Mouse (Mus musculus) embryo, embryonic 11 days (tissue): ENCODE data around the gene Dnm3.

Source experiments
- DNase-seq: peaks from one replicate; pipeline ENCODE4 v3.0.0-alpha.2; 2015

Dnm3 gene

GRCm38 (mm10) chr1:162156873-162157272 is 321.0 kb downstream of the Dnm3 start:
- DNase-seq = no peak

DNA sequence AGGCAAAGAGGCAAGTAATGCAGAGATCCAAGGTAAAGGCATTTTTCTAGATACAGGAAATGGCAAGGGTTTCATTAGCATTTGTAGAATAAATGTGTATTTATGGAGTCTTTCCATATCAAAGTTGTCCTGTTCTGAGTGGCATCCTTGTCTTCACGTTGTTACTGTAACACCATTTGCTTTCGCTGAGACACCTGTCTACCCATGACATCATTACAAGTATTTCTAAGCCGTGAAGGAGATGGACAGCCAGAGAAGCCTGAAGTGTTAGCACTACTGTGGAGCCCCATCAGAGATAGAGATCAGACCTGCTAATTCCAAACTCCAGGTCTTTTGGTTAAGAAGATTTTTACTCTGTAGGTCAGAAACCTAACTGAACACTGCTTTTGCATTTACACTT is 322.3 kb downstream of the Dnm3 start:
- DNase-seq = no peak

GRCm38 (mm10) chr1:162153118-162153517 is 324.7 kb downstream of the Dnm3 start:
- no peak for DNase-seq

DNA sequence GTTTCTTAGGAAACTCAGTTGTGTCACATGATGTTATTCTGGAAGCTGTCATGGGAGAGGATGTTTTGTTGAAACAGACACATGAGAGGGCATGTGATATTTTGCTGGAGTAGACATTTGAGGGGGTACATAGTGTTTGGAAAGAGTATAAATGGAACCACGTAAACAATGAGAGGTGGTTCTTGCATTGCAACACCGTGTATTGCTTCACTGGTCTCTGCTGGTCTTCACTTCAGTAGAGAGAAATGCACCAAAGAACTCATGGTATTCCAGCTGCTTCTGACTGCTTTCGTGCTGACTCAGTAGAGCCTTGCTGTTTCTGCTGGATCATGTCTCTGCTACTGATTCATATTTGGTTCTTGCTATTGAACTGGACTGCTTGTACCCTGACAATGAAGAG is 328.1 kb downstream of the Dnm3 start:
- no peak for DNase-seq

DNA sequence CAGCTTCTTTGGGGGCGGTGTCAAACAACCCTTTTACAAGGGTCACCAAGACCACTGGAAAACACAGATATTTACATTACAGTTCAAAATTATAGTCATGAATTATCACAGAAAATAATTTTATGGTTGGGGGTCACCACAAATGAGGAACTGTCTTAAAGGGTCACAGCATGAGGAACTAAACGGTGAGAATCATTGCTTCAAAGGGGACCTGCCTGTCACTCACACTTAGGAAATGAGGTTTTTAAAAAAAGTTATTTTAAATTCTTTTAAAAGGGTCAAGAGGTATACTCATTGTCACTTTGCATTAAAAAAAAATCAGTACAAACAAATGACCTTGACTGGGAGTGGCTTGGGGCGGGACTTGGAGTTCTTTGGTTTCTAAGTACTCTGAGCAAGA is 330.3 kb downstream of the Dnm3 start:
- no peak for DNase-seq

DNA sequence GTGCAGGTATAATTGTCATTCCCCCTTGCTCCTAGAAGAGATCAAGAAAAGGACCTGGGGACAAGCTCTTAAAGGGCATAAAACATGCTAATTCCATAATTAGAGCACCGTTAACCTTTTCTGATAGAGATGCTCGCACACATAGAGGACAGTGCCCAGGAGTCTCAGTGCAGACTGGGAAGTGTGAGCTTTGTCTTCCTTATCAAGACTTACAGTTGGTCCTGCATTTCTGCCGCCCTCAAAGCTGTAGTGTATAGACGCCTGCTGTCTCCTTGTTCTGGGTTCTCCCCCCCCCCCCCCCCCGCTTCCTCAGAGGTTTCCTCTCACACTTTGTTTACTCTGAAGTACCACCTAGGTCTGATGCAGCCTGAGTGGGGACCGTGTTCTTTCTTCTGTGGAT is 332.1 kb downstream of the Dnm3 start:
- DNase-seq = no peak

GRCm38 (mm10) chr1:162144992-162145391 is 332.8 kb downstream of the Dnm3 start:
- no peak for DNase-seq

DNA sequence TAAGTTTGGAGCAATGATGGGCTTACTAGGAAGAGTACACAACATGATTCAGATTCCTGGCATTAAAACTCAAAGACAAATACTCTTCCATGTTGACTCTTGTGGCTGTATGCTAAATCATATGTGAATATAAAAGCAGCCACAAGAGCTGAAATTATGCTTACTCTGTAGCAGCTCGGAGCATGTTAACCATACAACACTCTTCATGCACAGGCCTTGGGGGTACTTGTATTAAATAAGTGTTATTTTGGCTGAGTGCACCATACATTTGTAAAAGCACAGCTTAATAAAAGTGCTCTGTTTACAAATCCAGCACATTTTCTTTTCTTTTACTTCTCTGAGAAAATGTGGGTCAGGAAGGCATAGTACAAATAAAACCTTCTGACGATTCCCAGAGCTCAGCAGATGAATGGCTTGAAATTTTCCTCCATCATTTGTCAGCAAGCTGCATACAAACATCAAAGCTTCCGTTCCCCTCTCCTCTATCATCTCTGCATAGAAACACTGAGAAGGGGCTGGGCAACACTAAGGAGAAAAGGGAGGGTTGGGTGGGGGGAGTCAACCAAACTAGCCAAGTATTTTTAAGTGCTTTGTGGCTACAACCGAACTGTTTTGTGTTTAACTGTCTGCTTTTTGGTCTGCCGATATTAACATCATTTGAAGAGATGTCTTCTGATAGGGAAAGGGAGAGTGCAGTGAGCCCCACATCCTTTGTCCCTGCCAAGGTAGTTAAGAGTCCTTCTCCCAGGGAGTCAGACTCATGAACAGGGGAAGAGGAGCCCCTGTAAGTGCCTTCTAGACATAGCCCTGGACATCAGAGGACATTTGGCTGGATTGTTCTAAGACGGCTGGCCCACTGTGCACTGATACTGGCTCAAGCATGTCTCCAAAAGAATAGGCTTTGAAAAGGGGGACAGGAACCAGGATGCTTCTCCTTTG is 333.6 kb downstream of the Dnm3 start:
- no peak for DNase-seq

DNA sequence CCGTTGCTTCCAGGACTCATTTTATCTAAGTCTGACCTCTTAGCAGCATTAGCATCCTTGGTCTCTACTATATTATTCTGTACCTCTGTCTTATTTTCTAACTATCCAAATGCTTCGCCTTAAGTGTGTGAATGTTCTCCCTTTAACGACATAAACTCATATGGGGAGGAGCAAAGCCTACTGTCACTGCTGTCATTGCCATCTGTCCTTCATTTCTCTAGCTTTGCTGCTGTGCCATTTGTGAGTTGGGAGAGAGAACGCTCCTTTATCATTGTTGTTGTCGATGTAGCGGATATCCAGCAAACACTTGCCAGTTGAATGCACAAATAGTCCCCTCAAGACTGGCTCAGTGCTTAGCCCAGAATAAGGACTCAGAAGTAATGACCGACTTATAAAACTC is 335.5 kb downstream of the Dnm3 start:
- DNase-seq = no peak

DNA sequence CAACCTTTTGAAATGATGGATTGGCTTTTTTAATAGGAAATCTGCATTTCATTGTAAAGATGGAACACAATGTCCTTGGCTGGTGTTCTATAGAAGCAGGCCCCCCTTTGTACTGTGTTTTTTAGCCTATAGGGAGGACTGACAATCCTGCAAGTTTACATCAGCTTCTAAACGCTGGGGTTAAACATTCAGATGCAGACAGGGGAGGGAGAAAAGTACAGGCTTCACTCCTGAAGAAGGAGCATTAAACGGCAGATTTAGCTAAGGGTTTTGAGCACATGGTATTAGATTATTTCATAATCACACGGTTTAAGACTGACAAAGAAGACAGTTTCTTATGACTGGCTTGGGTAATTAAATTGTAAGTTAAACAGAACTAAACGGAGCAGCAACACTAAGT is 341.5 kb downstream of the Dnm3 start:
- DNase-seq = no peak

GRCm38 (mm10) chr1:162135451-162136213 is 342.2 kb downstream of the Dnm3 start:
- DNase-seq = no peak

GRCm38 (mm10) chr1:162134651-162135066 is 343.2 kb downstream of the Dnm3 start:
- peak; percentile 73 for DNase-seq

- no peak for DNase-seq
These were observed 344.8 kb downstream of the Dnm3 start for GRCm38 (mm10) chr1:162132908-162133641.

- DNase-seq = peak; percentile 40
These were observed 350.7 kb downstream of the Dnm3 start for GRCm38 (mm10) chr1:162126856-162127792.

DNA sequence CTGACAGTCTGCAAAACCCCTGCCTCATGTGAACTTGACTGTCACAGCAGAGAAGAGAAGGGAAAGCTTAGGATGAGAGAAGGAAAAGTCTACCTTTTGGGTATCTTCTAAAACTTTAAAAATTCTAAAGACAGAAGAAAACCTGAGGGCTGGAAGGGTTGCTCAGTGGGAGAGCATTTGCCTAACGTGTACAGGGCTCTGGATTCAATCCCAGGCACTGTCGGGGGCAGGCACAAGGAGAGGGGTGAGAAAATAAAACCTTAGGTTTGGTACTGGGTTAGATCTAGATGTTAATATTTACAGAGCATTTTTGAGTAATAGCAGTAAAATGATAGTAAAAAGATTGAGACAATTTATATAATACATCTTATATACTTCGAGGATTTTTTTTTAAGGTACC is 353.4 kb downstream of the Dnm3 start:
- no peak for DNase-seq

GRCm38 (mm10) chr1:162121441-162122200 is 356.2 kb downstream of the Dnm3 start:
- no peak for DNase-seq

- DNase-seq = peak; percentile 40
These were observed 368.4 kb downstream of the Dnm3 start for GRCm38 (mm10) chr1:162109437-162109813.

DNA sequence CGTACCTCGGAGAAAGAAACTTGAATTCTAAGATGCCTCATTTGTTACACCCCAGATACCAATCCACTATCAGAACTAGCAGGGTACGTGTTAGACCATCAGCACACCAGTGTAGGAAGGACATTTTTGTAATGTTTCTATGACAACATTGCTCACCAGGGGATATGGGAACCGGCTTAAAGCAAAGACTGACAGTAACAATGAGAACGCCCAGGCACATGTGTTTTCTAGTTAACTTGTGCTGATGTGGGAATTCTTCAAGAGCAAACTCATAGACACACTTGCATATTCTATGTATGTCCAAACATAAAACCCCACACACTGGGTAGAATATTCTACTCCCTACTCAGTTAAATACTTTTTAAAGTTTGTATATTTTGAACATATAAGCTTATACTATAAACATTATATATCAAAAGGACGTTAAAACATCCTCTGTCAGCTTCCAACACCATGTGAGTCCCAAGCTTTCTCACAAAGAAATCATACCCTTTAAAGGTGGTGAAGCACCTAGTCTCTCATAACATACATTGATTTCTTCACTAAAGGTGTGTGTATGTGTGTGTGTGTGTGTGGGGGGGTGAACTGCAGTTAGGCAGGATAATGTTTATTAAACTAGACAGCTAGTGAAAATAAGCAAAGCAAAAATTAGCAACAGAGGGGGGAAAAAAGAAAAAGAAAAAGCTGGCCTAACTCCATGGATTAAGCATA is 369.0 kb downstream of the Dnm3 start:
- DNase-seq = peak; percentile 41

- DNase-seq = no peak
These were observed 369.6 kb downstream of the Dnm3 start for GRCm38 (mm10) chr1:162108181-162108671.

DNA sequence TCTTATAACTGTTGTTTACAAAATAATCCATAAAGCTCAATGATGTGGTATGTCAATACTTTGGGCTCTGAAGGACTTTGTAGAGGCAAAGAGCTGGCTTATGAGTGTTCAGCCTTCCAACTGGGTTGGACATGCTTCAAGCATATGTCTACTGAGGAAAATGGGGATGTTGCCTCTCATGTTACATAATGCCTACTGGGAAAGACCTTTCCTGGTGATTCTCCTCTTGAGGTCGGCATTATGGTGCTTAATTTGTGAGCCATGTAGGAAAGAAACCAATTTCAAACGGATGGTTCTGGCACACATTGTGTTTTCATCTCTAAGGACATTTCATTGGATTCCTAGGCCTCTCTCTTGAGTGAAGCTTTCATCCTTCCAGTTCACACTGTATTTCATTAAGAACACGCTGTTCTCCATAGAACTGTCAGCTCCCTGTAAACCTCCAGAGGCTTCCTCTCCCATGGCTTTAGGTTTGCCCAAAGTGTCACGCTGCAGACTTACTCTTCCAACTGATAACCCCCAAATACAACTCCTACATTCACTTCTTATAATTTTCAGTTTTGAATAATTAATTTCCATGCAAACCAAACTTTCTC is 370.7 kb downstream of the Dnm3 start:
- DNase-seq = no peak
